Mouse (Mus musculus) kidney, postnatal 14 days (tissue): Measurements from ENCODE around the gene Hdac5.
A peak's percentile ranks its signal among the peaks of the same experiment; 100 is the strongest.

Experiments used
- DNase-seq: peaks from one replicate; pipeline ENCODE4 v3.0.0; 2022; ENCODE audit warnings: mixed read lengths

The Hdac5 gene

DNA sequence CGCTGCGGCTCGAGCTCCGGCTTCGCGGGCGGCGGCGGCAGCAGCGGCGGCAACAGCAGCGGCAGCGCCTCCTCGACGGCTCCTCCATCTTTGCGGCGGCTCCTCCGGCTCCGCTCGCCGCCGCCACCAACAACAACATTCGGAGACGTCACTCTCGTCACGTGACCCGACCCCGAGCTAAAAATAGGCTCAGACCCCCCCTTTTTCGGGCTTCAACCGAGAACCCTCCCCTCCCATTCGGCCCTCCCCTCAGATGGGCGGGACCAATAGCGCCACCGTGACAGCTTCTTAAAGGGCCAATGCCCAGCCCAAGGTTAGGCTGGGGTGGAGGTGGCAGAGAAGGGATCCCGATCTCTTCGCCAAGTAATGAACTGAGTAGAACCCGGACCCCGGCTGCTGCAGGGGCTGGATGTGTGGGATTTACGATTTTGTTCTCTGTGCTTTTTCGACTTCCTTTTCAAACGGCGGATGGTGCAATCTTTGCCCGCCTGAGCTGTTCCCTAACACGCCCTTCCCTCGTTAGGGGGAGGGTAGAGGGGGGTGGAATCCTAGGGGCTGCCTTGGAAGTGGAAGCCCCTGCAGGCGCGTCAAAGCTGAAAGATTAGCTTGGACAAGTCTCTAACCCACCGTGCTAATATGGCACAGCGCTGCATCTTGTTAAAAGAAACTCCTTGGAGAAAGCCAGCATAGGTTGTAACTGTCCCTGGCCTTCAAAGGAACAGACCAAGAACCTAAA, at the start of gene Hdac5:
TSS of gene Hdac5 (minus strand) at position 161 of the 736 bp plus-strand sequence.
- peak; percentile 98 for DNase-seq

DNA sequence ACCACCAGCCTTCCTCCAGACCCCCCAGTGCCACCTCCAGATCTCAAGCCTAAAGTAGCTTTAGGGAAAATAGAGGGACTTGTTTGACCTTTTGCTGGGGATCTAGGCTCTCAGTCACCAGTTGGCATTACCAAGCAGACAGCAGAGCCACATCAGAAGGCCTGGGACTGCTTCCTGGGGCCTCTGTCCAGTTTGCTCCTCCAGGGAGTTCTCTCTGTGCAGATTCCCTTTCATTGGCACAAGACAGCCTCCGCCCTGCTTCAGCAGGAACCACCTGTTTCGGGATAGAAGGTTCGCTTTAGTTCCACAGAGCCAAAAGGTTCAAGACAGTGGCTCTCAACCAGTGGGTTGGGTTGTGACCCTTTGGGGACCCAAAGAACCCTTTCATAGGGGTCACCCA, 49.6 kb upstream of the Hdac5 start:
- DNase-seq = no peak

DNA sequence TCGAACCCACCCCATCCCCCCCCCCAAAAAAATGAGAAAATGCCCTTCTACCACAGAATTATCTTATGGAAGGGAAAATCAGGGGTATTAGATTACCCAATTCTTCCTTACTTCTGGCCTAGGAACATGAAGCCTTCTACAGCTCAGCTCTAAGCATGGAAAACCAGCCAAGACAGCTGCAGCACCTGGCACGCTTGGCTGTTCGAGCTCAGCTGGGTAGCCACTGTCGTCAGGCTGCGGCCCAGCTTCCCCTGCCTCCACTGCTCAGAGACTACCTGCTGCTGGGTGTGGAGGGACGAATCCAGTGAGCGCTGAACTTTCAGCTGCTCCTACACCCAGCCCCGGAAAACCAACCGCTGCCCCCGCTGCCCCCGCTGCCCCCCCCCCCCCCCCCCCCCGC, 47.8 kb upstream of the Hdac5 start:
- no peak for DNase-seq

DNA sequence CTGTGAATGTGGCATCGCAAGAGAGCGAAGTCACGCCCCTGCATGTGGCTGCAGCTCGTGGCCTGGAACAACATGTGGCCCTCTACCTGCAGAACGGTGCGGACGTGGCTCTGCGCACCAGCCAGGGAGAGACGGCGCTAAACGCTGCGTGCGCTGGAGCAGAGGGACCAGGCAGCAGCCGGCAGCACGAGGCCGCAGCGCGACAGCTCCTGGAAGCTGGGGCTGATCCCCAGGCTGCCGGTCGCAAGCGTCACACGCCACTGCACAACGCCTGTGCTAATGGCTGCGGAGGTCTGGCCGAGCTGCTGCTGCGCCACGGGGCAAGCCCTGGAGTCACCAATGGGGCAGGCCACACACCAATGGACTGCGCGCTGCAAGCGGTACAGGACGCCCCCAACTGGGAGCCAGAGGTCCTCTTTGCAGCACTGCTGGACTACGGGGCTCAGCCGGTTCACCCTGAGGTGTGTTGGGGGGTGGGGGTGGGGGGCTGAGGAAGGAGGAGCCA, 46.5 kb upstream of the Hdac5 start:
- DNase-seq = peak; percentile 68

DNA sequence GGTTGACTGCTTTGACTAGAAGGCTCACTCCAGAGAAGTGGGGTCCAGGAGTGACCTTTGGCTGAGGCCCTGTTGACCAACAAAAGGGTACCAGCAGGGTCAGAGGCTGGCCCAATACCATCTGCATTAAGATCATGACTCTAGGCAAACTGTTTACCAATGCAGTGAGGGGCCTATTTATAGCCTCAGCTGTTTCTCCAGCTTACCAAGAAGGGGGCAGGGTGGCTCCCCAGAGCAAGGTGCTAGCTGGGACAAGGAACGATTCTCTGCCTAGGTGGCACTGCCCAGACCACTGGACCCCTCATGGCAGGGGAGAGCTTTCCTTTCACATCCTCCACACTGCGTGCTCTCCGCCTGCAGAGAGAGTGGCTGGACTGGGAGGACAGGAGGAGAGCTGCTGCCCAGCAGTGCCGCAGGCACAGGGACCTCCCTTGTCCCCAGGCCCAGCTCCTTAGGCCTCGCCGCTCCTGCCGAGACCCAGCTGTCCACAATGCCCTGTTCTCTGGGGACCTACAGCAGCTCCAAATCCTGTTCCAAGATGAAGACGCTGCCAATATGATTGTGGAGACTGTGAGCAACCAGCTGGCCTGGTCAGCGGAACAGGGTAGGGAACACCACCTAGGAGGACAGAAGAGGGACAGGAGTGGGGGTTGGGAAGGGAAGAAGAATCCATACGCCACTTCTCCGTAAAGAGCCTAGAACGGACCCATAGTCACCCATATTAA, 38.7 kb upstream of the Hdac5 start, which contains the start of gene Asb16:
TSS of gene Asb16 (plus strand) at position 224 of the 725 bp plus-strand sequence.
- no peak for DNase-seq

GRCm38 (mm10) chr11:102267480-102267879, 37.5 kb upstream of the Hdac5 start:
- peak; percentile 80 for DNase-seq

DNA sequence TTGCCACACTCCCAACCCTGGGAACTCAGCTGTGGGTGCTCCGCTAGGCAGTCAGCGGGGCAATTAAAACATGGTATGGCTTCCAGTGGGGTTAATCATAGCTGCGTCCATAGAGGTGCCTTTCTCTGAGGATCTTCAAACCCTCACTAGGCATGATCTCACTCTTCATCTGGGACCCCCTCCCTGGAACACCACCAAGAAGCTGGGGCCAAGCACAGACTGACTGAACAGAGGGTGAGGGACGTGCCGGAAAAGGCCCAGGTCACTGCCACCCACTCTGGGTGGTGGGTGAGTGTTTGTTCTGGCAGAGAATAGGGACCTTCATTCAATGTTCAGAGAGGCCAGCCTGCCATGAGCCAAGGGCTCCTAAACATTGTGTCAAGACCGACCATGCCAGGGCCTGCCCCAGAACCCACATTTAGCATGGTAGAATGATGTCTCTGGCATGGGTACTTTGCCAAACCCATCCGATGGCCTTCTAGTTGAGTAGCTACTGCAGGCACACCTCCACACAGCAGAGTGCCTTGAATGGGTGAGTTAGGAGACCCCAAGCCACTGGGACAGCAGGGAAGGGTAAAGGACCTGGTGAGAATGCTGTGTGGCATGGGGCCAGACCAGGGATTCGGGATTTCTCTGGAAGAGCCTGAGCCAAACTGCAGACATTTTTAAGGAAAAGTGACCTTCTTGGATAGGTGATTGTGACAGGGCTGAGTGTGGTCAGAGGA, 36.8 kb upstream of the Hdac5 start:
- DNase-seq = no peak

- DNase-seq = no peak
Observed at GRCm38 (mm10) chr11:102265816-102266215, 35.9 kb upstream of the Hdac5 start.

- DNase-seq = no peak
Observed at GRCm38 (mm10) chr11:102263211-102263610, 33.2 kb upstream of the Hdac5 start.

DNA sequence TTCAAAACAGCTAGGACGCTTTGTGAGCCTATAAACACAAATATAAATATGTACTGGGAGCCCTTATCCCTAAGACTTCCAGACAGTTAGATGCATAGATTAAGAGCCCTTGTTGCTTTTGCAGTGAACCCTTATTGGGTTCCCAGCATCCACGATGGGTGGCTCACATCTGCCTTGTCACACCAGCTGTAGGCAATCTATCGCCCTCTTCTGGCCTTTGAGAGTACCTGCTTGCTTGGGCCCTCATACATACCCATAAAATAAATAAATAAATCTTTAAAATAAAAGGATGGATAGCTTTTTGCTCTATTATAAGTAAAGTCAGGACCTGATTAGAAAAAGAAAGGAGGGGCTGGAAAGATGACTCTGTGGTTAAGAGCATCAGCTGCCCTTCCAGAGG, 28.6 kb upstream of the Hdac5 start:
- DNase-seq = no peak

GRCm38 (mm10) chr11:102258095-102258494, 28.1 kb upstream of the Hdac5 start:
- no peak for DNase-seq

DNA sequence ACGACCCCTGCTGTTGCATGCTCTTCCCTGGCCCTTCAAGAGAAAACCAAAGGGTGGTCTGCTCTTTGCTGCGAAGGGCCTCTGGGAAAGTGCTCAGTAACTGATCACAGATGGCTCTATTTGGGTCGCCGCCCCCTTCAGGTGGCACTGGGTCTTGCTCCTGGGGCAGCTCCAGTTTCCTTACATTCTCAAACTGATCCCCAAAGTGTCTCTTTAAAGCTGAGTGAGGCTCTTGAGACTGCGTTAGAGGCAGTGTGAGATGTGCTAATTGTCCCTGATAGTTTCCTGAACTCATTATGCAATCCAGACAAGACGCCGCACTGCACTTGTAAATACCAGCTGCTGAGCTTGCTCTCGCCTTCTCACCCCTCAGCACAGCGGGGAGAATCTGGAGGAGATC, 27.5 kb upstream of the Hdac5 start:
- no peak for DNase-seq

GRCm38 (mm10) chr11:102249351-102250090, 19.6 kb upstream of the Hdac5 start:
- no peak for DNase-seq

GRCm38 (mm10) chr11:102248630-102249230, 18.8 kb upstream of the Hdac5 start, which contains the start of gene BC030867:
TSS of gene BC030867 (plus strand) at chr11:102248882.
- peak; percentile 94 for DNase-seq

DNA sequence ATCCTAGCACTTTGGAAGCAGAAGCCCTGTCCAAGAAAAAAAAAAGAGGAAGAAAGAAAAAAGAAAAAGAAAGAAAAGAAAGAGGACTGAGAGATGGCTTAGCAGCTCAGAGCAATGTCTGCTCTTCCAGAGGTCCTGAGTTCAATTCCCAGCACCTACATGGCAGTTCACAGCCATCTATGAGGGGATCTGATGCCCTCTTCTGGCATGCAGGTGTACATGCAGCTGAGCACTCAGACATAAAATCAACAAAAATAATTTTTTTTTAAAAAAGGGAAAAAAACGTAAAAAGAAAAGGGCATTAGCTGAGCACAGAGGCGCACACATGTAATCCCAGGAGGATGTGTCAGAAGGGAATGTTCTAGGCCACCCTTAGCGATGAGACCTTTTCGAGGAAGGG, 16.9 kb upstream of the Hdac5 start:
- DNase-seq = no peak

DNA sequence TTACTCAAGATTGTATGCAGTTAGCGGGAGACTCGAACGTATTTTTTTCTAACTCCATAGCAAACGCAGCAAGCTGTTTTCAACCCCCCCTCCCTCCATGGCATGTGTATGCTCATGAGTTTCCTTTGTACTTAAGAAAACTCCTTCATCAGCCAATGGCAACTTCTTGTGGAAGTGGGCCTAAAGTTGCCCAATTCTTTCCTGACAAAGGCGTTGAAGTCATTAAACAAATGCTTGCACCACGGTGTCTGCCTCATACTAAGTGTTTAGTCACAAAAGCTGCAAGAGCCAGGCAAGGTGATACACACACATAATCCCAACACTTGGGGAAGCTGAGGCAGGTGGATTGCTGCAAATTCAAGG, 16.3 kb upstream of the Hdac5 start:
- DNase-seq = no peak

DNA sequence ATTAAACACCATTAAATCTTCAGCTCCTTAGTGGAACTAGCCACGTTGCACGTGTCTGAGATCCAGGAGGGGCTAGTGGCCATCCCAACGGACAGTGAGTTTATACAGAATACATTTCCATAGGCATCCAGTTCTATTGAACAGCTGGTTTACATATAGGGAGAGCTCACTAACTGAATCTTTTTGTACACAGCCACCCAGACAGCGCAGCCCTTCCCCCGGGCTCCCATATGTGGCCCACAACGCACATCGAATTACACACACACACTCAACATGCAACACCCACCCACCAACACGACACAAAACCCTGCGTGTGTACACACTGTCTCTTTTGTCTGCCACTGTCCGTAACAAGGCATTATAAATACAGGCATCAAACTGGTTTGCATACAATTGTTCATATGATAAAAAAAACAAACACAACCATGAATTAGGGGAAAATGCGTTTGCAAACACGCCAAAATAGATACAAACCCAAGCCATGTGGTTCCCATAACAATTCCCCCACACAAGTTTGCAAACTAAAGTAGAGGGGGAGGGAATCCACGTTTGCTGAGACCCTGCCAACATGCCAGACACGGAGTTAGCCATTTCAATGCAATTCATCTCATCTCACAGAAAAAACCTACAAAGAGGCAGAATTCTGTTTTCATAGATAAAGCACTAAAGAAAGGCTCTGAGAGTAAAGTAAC, 15.8 kb upstream of the Hdac5 start:
- no peak for DNase-seq

- peak; percentile 49 for DNase-seq
Observed at GRCm38 (mm10) chr11:102244926-102245449, 15.0 kb upstream of the Hdac5 start.

GRCm38 (mm10) chr11:102241874-102242273, 11.9 kb upstream of the Hdac5 start:
- DNase-seq = no peak

GRCm38 (mm10) chr11:102241246-102241645, 11.3 kb upstream of the Hdac5 start:
- DNase-seq = no peak

- DNase-seq = no peak
Observed at GRCm38 (mm10) chr11:102240636-102241035, 10.7 kb upstream of the Hdac5 start.
